Mouse (Mus musculus) lung, embryonic 16.5 days (tissue): Measurements from ENCODE around the gene 1700012P22Rik. TPM values are rescaled to one million over a fixed set of nuclear protein-coding genes. Genes with fewer than 3 reads are reported as not detected.

Source experiments
- ATAC-seq: fragments of 200-750 bp; cut with Nextera tagmentation; 2 replicates; pipeline ENCODE4 v1.8.0; 2017; ENCODE audit warnings: low read depth, mild to moderate bottlenecking, moderate library complexity
- H3K27ac ChIP-seq: fragments of 300-500 bp; sonication (generic); 2 replicates; pipeline ENCODE4 v1.5.1; 2014; ENCODE audit warnings: mild to moderate bottlenecking, control low read depth, low read length
- H3K27me3 ChIP-seq: fragments of 300-500 bp; sonication (generic); 2 replicates; pipeline ENCODE4 v1.6.1; 2014; ENCODE audit warnings: low read depth, low read length, mixed read lengths; ENCODE audit not compliant: control insufficient read depth, insufficient read depth
- H3K36me3 ChIP-seq: fragments of 300-500 bp; sonication (generic); 2 replicates; pipeline ENCODE4 v1.6.1; 2014; ENCODE audit warnings: low read length; ENCODE audit not compliant: control insufficient read depth, insufficient read depth
- H3K4me1 ChIP-seq: fragments of 300-500 bp; sonication (generic); replicated peaks from 2 replicates; pipeline ENCODE4 v1.6.1; 2014; ENCODE audit warnings: low read length, mixed read lengths; ENCODE audit not compliant: control insufficient read depth, insufficient read depth
- H3K4me2 ChIP-seq: fragments of 300-500 bp; sonication (generic); 2 replicates; pipeline ENCODE4 v1.6.1; 2014; ENCODE audit warnings: low read depth, low read length, control low read depth
- H3K4me3 ChIP-seq: fragments of 300-500 bp; sonication (generic); 2 replicates; pipeline ENCODE4 v1.5.1; 2014; ENCODE audit warnings: mild to moderate bottlenecking, low read length, control low read depth
- H3K9ac ChIP-seq: fragments of 300-500 bp; sonication (generic); 2 replicates; pipeline ENCODE4 v1.6.1; 2014; ENCODE audit warnings: low read length, control low read depth
- H3K9me3 ChIP-seq: fragments of 300-500 bp; sonication (generic); 2 replicates; pipeline ENCODE4 v1.6.1; 2016; ENCODE audit warnings: low read length; ENCODE audit not compliant: control insufficient read depth
- WGBS: fragments of 180-500 bp; shearing (Covaris S2); extraction: QIAGEN DNeasy Blood & Tissue Kit; methylation state at CpG from one replicate; pipeline ENCODE4 v1.1.7; 2014; 5-methylcytosine and 5-hydroxymethylcytosine counted together
- polyA plus RNA-seq: library from polyadenylated mRNA; unstranded; fragments of >200 nt; fragmentation: Nextera tagmentation; extraction: Ambion mirVana; gene quantifications from 2 replicates; pipeline ENCODE4 v1.2.1, GENCODE M21; 2015

1700012P22Rik gene
- polyA plus RNA-seq, 1 experiment from 2014 or later = not detected

DNA sequence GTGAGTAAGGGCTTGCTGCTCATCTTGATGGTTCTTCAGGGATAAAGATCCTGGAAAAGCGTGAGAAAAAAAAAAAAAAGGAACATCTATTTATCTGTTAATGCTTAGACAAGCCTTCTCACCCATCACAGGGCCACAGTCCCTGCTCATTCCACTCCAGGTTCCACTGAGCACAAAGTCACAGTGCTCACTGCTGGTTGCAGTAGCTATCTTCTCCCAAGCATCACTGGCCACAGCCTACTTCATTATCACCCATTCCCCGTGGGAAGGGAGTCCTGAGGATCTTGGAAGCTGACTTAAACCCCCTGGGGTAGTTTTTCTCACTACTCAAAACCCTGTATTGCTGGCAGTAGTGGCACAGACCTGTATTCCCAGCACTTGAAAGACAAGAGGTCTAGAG lies 60.7 kb downstream of the 1700012P22Rik start, which contains the start of gene Pramef20:
Gene Pramef20 (minus strand): TSS at position 23 of the 400 bp plus-strand sequence.
- 34% methylated on average over 2 of the region's 2 CpGs for WGBS
- Histone ChIP-seq H3K4me3 (no peak within 1 kb of the TSS), H3K4me2 (no peak within 1 kb of the TSS), H3K36me3 (no peaks in the 10 kb centered on the region), H3K4me1 (no peaks in the 10 kb centered on the region), H3K27me3 (no peaks in the 10 kb centered on the region), H3K27ac (no peak within 1 kb of the TSS), H3K9me3 (0 out of 2 replicates have a peak, but pooled peaks cover 3% of the 10 kb centered on the region), H3K9ac (no peak within 1 kb of the TSS)
- ATAC-seq = no peak

Other genes with a start within 250 kb of the 1700012P22Rik start
- gene Oog2, start 248.1 kb downstream of the 1700012P22Rik start, polyA plus RNA-seq = not detected in 2 replicates
- not detected in 2 replicates for gene C87977, start 225.5 kb downstream of the 1700012P22Rik start, polyA plus RNA-seq
- not detected in 2 replicates for gene Pramel5, start 158.3 kb downstream of the 1700012P22Rik start, polyA plus RNA-seq
- not detected in 2 replicates for gene Gm13128, start 108.5 kb downstream of the 1700012P22Rik start, polyA plus RNA-seq
- not detected in 2 replicates for gene Gm13119, start 80.8 kb downstream of the 1700012P22Rik start, polyA plus RNA-seq
- gene Pramef20, start 60.8 kb downstream of the 1700012P22Rik start, polyA plus RNA-seq = not detected in 2 replicates
- 0.06 and 0.09 TPM in 2 replicates for gene Pramef12, start 30.3 kb downstream of the 1700012P22Rik start, polyA plus RNA-seq
- gene Gm9944, start 14.5 kb upstream of the 1700012P22Rik start, polyA plus RNA-seq = not detected in 2 replicates
- gene Aadacl3, start 25.0 kb upstream of the 1700012P22Rik start, polyA plus RNA-seq = not detected in 2 replicates
- not detected in 2 replicates for gene 9430007A20Rik, start 81.0 kb upstream of the 1700012P22Rik start, polyA plus RNA-seq
- not detected in 2 replicates for gene Gm13124, start 126.4 kb upstream of the 1700012P22Rik start, polyA plus RNA-seq
- not detected in 2 replicates for gene Aadacl4, start 174.9 kb upstream of the 1700012P22Rik start, polyA plus RNA-seq
- gene Gm436, start 247.6 kb upstream of the 1700012P22Rik start, polyA plus RNA-seq = not detected in 2 replicates